Mouse (Mus musculus): ENCODE data around the gene Adamtsl5. TPM values are rescaled to one million over a fixed set of nuclear protein-coding genes. Genes with fewer than 3 reads are reported as not detected.

Gene Adamtsl5
- polyA plus RNA-seq, 1 experiment from 2014 or later, result 1.2 TPM

- no peak for TF ChIP-seq CTCF (IDR thresholded peaks at IDR 0.05)
- in situ Hi-C loops (cut with MboI; ENCODE audit: low pct_unique_long_range_greater_than_20kb), result no loop called here
- no peak for DNase-seq (ENCODE audit: low read depth, low spot score)
- no peak for ATAC-seq
- no peaks in the 10 kb centered on the region for H3K27me3 ChIP-seq
- ChIA-PET CTCF (no interaction called here), POLR2A (interaction anchor here (0.6 kb wide), 1 partner anchor 195 kb away, joined by 6 read pairs; no protein-coding TSS in a partner anchor)
Observed at GRCm38 (mm10) chr10:80311560-80311959, 36.7 kb downstream of the Adamtsl5 start.

GRCm38 (mm10) chr10:80304862-80305261 is 43.4 kb downstream of the Adamtsl5 start:
- DNase-seq (ENCODE audit: low read depth, low spot score), result no peak
- CTCF ChIA-PET, result no interaction called here
- ATAC-seq, result no peak
- POLR2A ChIA-PET, result no interaction called here
- H3K27me3 ChIP-seq, result no peaks in the 10 kb centered on the region
- no peak for TF ChIP-seq CTCF (IDR thresholded peaks at IDR 0.05)
- in situ Hi-C loops (cut with MboI; ENCODE audit: low pct_unique_long_range_greater_than_20kb), result no loop called here

GRCm38 (mm10) chr10:80304458-80304857 is 43.8 kb downstream of the Adamtsl5 start:
- in situ Hi-C loops (cut with MboI; ENCODE audit: low pct_unique_long_range_greater_than_20kb), result no loop called here
- DNase-seq (ENCODE audit: low read depth, low spot score) (no peak), ATAC-seq (no peak)
- ChIA-PET POLR2A (interaction anchor here (0.6 kb wide), 1 partner anchor 8 kb away, joined by 3 read pairs; no protein-coding TSS in a partner anchor), CTCF (no interaction called here)
- no peaks in the 10 kb centered on the region for H3K27me3 ChIP-seq
- TF ChIP-seq CTCF (IDR thresholded peaks at IDR 0.05), result no peak

DNA sequence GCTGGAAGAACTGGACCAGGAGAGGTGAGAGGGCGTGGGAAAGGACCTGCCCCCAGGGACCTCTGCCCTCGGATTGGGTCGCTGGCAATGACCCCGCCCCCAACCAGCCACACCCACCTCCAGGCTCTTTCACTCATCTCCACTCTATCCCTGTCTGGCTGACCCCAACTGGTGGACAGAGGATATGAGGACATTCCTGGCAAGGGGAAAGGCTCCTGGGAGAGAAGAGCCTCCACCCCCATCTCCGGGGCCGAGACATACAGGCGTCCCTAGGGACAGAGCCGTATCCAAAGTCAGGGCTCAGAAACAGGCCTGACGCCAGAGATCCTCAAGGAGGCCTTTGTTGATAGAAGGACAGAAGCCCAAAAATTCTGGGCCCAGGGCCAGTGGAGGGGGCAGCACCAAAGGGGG is 45.7 kb downstream of the Adamtsl5 start:
- DNase-seq (ENCODE audit: low read depth, low spot score) (no peak), ATAC-seq (no peak)
- in situ Hi-C loops (cut with MboI; ENCODE audit: low pct_unique_long_range_greater_than_20kb), result no loop called here
- POLR2A ChIA-PET, result no interaction called here
- CTCF ChIA-PET, result no interaction called here
- TF ChIP-seq CTCF (IDR thresholded peaks at IDR 0.05), result no peak
- H3K27me3 ChIP-seq, result no peaks in the 10 kb centered on the region

DNA sequence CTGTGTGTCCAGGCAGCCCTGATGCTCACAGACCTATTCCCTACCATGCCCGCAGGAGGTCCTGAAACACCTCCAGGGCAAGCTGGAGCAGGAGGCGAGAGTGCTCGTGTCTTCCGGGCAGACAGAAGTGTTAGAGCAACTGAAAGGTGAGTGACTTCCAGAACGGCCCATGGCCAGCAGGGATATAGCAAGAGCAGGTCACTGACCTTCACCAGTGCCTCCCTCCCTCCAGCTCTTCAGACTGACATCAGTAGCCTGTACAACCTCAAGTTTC is 46.2 kb downstream of the Adamtsl5 start:
- no peaks in the 10 kb centered on the region for H3K27me3 ChIP-seq
- CTCF ChIA-PET, result no interaction called here
- TF ChIP-seq CTCF (IDR thresholded peaks at IDR 0.05), result no peak
- ATAC-seq, result no peak
- POLR2A ChIA-PET, result no interaction called here
- no peak for DNase-seq (ENCODE audit: low read depth, low spot score)
- in situ Hi-C loops (cut with MboI; ENCODE audit: low pct_unique_long_range_greater_than_20kb), result no loop called here

DNA sequence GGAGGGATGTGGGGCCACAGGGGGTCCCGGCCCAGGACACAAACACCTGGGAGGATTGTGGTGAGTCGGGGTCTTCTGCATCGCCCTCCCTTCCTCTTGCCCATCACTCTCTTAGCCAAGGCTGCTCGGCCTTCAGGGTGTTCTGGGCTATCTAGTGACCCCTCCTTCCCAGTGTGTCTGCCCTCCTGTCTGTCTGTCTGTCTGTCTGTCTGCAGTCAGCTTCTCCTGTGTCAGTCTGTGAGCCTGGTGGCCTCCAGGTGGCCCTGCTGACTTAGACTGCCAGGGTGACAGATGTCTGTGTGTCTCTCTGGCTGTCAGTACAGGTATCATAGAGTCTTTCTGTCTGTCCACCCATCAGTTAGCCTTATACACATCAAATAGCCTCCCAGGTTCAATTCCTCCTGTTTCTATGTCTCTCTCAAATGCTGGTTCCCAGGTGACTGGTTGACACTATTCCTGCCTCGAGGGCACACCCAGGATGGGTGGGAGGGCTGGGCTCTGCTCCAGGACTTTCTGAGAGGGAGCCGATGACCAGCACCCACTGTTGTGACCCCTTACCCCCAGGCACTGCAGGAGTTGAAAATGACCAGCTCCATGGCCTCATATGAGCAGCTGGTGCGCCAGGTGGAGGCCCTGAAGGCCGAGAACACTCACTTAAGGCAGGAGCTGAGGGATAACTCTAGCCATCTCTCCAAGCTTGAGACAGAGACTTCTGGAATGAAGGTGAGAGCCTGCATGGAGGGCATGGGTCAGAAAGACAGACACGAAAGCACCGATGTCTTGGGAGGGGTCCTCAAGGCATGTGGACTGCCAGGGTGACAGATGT is 46.7 kb downstream of the Adamtsl5 start:
- in situ Hi-C loops (cut with MboI; ENCODE audit: low pct_unique_long_range_greater_than_20kb), result no loop called here

GRCm38 (mm10) chr10:80300672-80301181 is 47.5 kb downstream of the Adamtsl5 start:
- in situ Hi-C loops (cut with MboI; ENCODE audit: low pct_unique_long_range_greater_than_20kb), result no loop called here
- ChIA-PET CTCF (no interaction called here), POLR2A (interaction anchor here (1.0 kb wide), 1 partner anchor 12 kb away, joined by 3 read pairs; no protein-coding TSS in a partner anchor)
- ATAC-seq, result no peak
- TF ChIP-seq CTCF (IDR thresholded peaks at IDR 0.05), result no peak
- no peaks in the 10 kb centered on the region for H3K27me3 ChIP-seq
- no peak for DNase-seq (ENCODE audit: low read depth, low spot score)

More for the DNA sequence above, 46.7 kb downstream of the Adamtsl5 start:
- ATAC-seq, result no peak
- ChIA-PET CTCF (no interaction called here), POLR2A (interaction anchor here (1.0 kb wide), 1 partner anchor 12 kb away, joined by 3 read pairs; no protein-coding TSS in a partner anchor)
- no peaks in the 10 kb centered on the region for H3K27me3 ChIP-seq
- no peak for DNase-seq (ENCODE audit: low read depth, low spot score)
- TF ChIP-seq CTCF (IDR thresholded peaks at IDR 0.05), result no peak

GRCm38 (mm10) chr10:80299824-80300223 is 48.4 kb downstream of the Adamtsl5 start:
- ChIA-PET POLR2A (no interaction called here), CTCF (no interaction called here)
- no peak for DNase-seq (ENCODE audit: low read depth, low spot score)
- H3K27me3 ChIP-seq, result no peaks in the 10 kb centered on the region
- no peak for ATAC-seq
- in situ Hi-C loops (cut with MboI; ENCODE audit: low pct_unique_long_range_greater_than_20kb), result no loop called here
- no peak for TF ChIP-seq CTCF (IDR thresholded peaks at IDR 0.05)

DNA sequence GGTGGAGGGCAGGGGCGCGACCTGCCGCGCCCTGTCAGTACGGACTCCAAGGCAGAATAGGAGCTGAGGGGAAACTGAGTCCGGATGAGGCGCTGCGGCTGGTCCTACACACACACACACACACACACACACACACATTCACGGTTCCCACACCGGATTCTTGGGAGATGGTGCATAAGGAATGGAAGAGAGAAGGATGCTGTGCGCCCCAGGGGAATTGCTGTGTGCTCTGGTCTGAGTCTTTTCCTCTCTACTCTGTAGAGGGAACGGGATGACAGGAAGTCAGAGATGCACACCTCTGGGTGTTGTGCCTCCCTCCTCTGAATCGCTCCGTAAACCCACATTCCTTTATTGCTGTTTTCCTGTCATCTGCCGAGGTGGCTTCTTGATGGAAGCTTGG is 48.9 kb downstream of the Adamtsl5 start:
- ChIA-PET CTCF (no interaction called here), POLR2A (no interaction called here)
- TF ChIP-seq CTCF (IDR thresholded peaks at IDR 0.05), result no peak
- H3K27me3 ChIP-seq, result no peaks in the 10 kb centered on the region
- ATAC-seq (no peak), DNase-seq (ENCODE audit: low read depth, low spot score) (no peak)
- in situ Hi-C loops (cut with MboI; ENCODE audit: low pct_unique_long_range_greater_than_20kb), result no loop called here

DNA sequence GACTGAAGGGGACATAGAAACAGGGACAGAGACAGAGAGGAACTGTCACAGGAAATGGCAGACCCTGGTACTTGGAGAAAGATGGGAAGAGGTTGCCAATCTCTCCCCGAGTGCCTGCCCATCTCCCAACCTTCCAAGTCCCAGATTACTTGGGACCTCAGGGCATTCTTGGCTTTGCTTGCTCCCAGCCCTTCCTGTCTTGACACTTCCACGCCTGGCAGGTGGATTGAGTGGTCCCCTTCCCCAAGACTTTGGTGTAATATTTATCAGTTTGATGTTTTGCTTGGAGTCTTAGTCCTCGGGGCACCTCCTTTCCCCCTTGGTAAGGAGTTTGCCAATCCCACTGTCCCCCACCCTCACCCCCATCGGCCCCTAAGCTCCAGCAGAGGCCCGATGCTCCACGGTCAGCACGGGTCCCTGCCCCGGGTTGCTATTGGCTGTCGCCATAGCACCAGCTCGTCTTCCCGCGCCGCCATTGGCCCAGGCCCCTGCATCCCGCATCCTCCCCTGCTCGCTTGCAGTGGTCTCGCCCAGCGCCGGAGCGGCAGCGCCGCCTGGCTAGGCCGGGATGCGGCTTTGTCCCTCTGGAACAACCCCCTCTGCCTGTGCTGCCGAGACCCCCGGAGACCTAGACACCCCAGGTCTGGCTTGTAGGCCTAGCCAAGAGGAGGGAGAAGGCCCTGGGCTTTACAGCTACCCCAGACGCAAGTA is 49.5 kb downstream of the Adamtsl5 start:
- DNase-seq (ENCODE audit: low read depth, low spot score) (no peak), ATAC-seq (no peak)
- CTCF ChIA-PET, result no interaction called here
- H3K27me3 ChIP-seq, result no peaks in the 10 kb centered on the region
- no peak for TF ChIP-seq CTCF (IDR thresholded peaks at IDR 0.05)
- in situ Hi-C loops (cut with MboI; ENCODE audit: low pct_unique_long_range_greater_than_20kb), result no loop called here
- POLR2A ChIA-PET, result no interaction called here

GRCm38 (mm10) chr10:80297526-80298133 is 50.6 kb downstream of the Adamtsl5 start:
- CTCF ChIA-PET, result interaction anchor here (0.8 to 1.0 kb wide), 2 partner anchors 19 to 43 kb away, joined by 3 read pairs; no protein-coding TSS in a partner anchor
- in situ Hi-C loops (cut with MboI; ENCODE audit: low pct_unique_long_range_greater_than_20kb), result no loop called here
- H3K27me3 ChIP-seq, result no peaks in the 10 kb centered on the region
- POLR2A ChIA-PET, result no interaction called here
- no peak for DNase-seq (ENCODE audit: low read depth, low spot score)
- no peak for TF ChIP-seq CTCF (IDR thresholded peaks at IDR 0.05)
- ATAC-seq, result no peak

Data from Patski (cell line).